10 mouse cellular contexts compared by ENCODE assay signal in genomic region chr1:191180397-191180796, GRCm38 (mm10). TPM values are rescaled to one million over a fixed set of nuclear protein-coding genes. Genes with fewer than 3 reads are reported as not detected.
DNase-seq lines count a peak whose midpoint lies in the region; ATAC-seq lines count a peak whose summit lies in the region.
"Had no signal": no experiment of that assay in that cellular context is flagged by ENCODE, and none has a peak within 500 bp of the region (broad histone marks: within the 10 kb centered on the region; RNA-seq: fewer than 3 reads in every experiment).

No protein-coding gene starts in this region.

- 32% methylated on average over 4 of the region's 4 CpGs for WGBS in liver, embryonic 15.5 days (ENCODE audit: insufficient replicate concordance)
- 54% methylated on average over 4 of the region's 4 CpGs for WGBS in heart, embryonic 12.5 days
- WGBS in intestine, embryonic 16.5 days = 54% methylated on average over 4 of the region's 4 CpGs

- H3K27ac ChIP-seq in liver, embryonic 15.5 days (replicated peaks) = no peak overlapping the region
- no peak overlapping the region for H3K27ac ChIP-seq in heart, embryonic 12.5 days (ENCODE audit: poor library complexity, severe bottlenecking)
- no peak overlapping the region; the same call in 1 of the 2 replicates for H3K27ac ChIP-seq in intestine, embryonic 16.5 days (ENCODE audit: low read length)
- H3K27ac ChIP-seq: forebrain, embryonic 10.5 days; limb, embryonic 13.5 days; midbrain, embryonic 15.5 days had no signal

- H3K4me2 ChIP-seq in liver, embryonic 15.5 days = 0 out of 2 replicates have a peak overlapping the region, but pooled peaks have one; percentile 13
- H3K4me2 ChIP-seq in heart, embryonic 12.5 days = peak overlapping the region; percentile 90; the same call in 1 of the 2 replicates
- H3K4me2 ChIP-seq in intestine, embryonic 16.5 days (ENCODE audit: low read depth, low read length) = 0 out of 2 replicates have a peak overlapping the region, but pooled peaks have one; percentile 17
- H3K4me2 ChIP-seq: limb, embryonic 13.5 days; midbrain, embryonic 15.5 days had no signal

- H3K9me3 ChIP-seq in liver, embryonic 15.5 days (replicated peaks) = no peaks in the 10 kb centered on the region
- no peaks in the 10 kb centered on the region for H3K9me3 ChIP-seq in heart, embryonic 12.5 days (replicated peaks)
- no peaks in the 10 kb centered on the region for H3K9me3 ChIP-seq in intestine, embryonic 16.5 days (ENCODE audit: control insufficient read depth, low read length)
- H3K9me3 ChIP-seq: forebrain, embryonic 10.5 days; limb, embryonic 13.5 days; midbrain, embryonic 15.5 days had no signal

- no peak overlapping the region for H3K4me3 ChIP-seq in liver, embryonic 15.5 days (replicated peaks)
- no peak overlapping the region for H3K4me3 ChIP-seq in heart, embryonic 12.5 days
- no peak overlapping the region for H3K4me3 ChIP-seq in intestine, embryonic 16.5 days (ENCODE audit: low read length)
- H3K4me3 ChIP-seq: forebrain, embryonic 10.5 days; limb, embryonic 13.5 days; midbrain, embryonic 15.5 days had no signal

- H3K9ac ChIP-seq in liver, embryonic 15.5 days = no peak overlapping the region
- peak overlapping the region; percentile 39; the same call in 1 of the 2 replicates for H3K9ac ChIP-seq in heart, embryonic 12.5 days
- H3K9ac ChIP-seq in intestine, embryonic 16.5 days (ENCODE audit: low read depth, low read length) = no peak overlapping the region
- H3K9ac ChIP-seq: limb, embryonic 13.5 days; midbrain, embryonic 15.5 days had no signal

- DNase-seq in liver = no peak
- peak; percentile 18 for DNase-seq in lung, postnatal 36 days
- DNase-seq in right cerebral cortex, postnatal 36 days (ENCODE audit: low spot score in 2 of 2) = no peak

- no peak for ATAC-seq in liver, embryonic 15.5 days (ENCODE audit: insufficient read depth)
- ATAC-seq in heart, embryonic 12.5 days (ENCODE audit: insufficient number of reproducible peaks, low FRiP score) = no peak
- no peak for ATAC-seq in intestine, embryonic 16.5 days
- ATAC-seq in activated CD4-positive, CD25-positive, alpha-beta regulatory T cell, adult 4 months = no peak
- ATAC-seq: midbrain, embryonic 15.5 days had no signal

- peaks cover 96% of the 10 kb centered on the region for H3K27me3 ChIP-seq in liver, embryonic 15.5 days
- 0 out of 2 replicates have a peak, but pooled peaks cover 3% of the 10 kb centered on the region for H3K27me3 ChIP-seq in heart, embryonic 12.5 days (replicated peaks)
- H3K27me3 ChIP-seq in intestine, embryonic 16.5 days (replicated peaks; ENCODE audit: control insufficient read depth, insufficient read depth, low read length) = peaks cover 12% of the 10 kb centered on the region; the same call in 1 of the 2 replicates

- H3K4me1 ChIP-seq in liver, embryonic 15.5 days (replicated peaks) = peaks cover 52% of the 10 kb centered on the region
- peaks cover 65% of the 10 kb centered on the region for H3K4me1 ChIP-seq in heart, embryonic 12.5 days (replicated peaks)
- peaks cover 61% of the 10 kb centered on the region for H3K4me1 ChIP-seq in intestine, embryonic 16.5 days (ENCODE audit: control insufficient read depth, insufficient read depth, low read length)

- H3K36me3 ChIP-seq in liver, embryonic 15.5 days (replicated peaks) = no peaks in the 10 kb centered on the region
- peaks cover 15% of the 10 kb centered on the region for H3K36me3 ChIP-seq in heart, embryonic 12.5 days
- H3K36me3 ChIP-seq in intestine, embryonic 16.5 days (ENCODE audit: control insufficient read depth, insufficient read depth, low read length) = no peaks in the 10 kb centered on the region
- H3K36me3 ChIP-seq: forebrain, embryonic 10.5 days; limb, embryonic 13.5 days; midbrain, embryonic 15.5 days had no signal

RNA-seq across cellular contexts. Expression of gene Fam71a, which starts 15.8 kb away (rescaled TPM):
- polyA plus RNA-seq in liver, embryonic 15.5 days (2015; fragmentation: Nextera tagmentation; extraction: Ambion mirVana) = not detected in 2 replicates
- polyA plus RNA-seq in heart, embryonic 12.5 days (2016; fragmentation: Nextera tagmentation; extraction: Ambion mirVana) = not detected in 2 replicates
- polyA plus RNA-seq in intestine, embryonic 16.5 days (2015; fragmentation: Nextera tagmentation; extraction: Ambion mirVana) = not detected in 2 replicates
- polyA plus RNA-seq in activated CD4-positive, CD25-positive, alpha-beta regulatory T cell, adult 4 months (2017; shearing (Covaris generic)) = not detected
- polyA plus RNA-seq: forebrain, embryonic 10.5 days; limb, embryonic 13.5 days; midbrain, embryonic 15.5 days had no signal

RNA-seq across cellular contexts. Expression of gene Atf3, which starts 37.4 kb away (rescaled TPM):
- 1.4 and 2.2 TPM in 2 replicates for polyA plus RNA-seq in liver, embryonic 15.5 days (2015; fragmentation: Nextera tagmentation; extraction: Ambion mirVana)
- 17.0 and 17.6 TPM in 2 replicates for polyA plus RNA-seq in heart, embryonic 12.5 days (2016; fragmentation: Nextera tagmentation; extraction: Ambion mirVana)
- 4.1 and 5.6 TPM in 2 replicates for polyA plus RNA-seq in intestine, embryonic 16.5 days (2015; fragmentation: Nextera tagmentation; extraction: Ambion mirVana)
- not detected for polyA plus RNA-seq in activated CD4-positive, CD25-positive, alpha-beta regulatory T cell, adult 4 months (2017; shearing (Covaris generic))

Comparison
In these comparisons a context has a peak if more than half of its experiments do, and no peak if none do; other contexts are left out.
1. H3K4me2 ChIP-seq: peak in every context shown above with its lines; median percentile 90 in heart, embryonic 12.5 days; 17 in intestine, embryonic 16.5 days; 13 in liver, embryonic 15.5 days.